In genomic region chr2:150667820-150668766, GRCm38 (mm10) we compare ENCODE assay signal across 8 mouse cellular contexts. TPM values are rescaled to one million over a fixed set of nuclear protein-coding genes. Genes with fewer than 3 reads are reported as not detected.
DNase-seq lines count a peak whose midpoint lies in the region; TF ChIP-seq lines count a peak whose summit lies in the region.

TSS of gene Acss1 (minus strand) at chr2:150668500.

- no peaks in the 10 kb centered on the region for H3K36me3 ChIP-seq in E14TG2a.4 (ENCODE audit: insufficient read depth, low read length)
- H3K36me3 ChIP-seq in hindbrain, embryonic 10.5 days: no peaks in the 10 kb centered on the region

- H3K9me3 ChIP-seq in E14TG2a.4 (ENCODE audit: low read length): no peaks in the 10 kb centered on the region
- no peaks in the 10 kb centered on the region for H3K9me3 ChIP-seq in hindbrain, embryonic 10.5 days

- no peak within 1 kb of the TSS for H3K27ac ChIP-seq in bone marrow macrophage, adult 2 months (ENCODE audit: insufficient read depth, low read depth, low read length)
- peak within 1 kb of the TSS; percentile 87 for H3K27ac ChIP-seq in hindbrain, embryonic 10.5 days

- no peak for TF ChIP-seq CTCF in E14TG2a.4 (conservative IDR thresholded peaks at IDR 0.05; ENCODE audit: low read length)
- TF ChIP-seq CTCF in bone marrow macrophage, adult 2 months (IDR thresholded peaks at IDR 0.05; ENCODE audit: low read depth, low read length): 0 out of 2 replicates have a peak, but pooled peaks have one; percentile 5

- peak within 1 kb of the TSS; percentile 85 for H3K4me3 ChIP-seq in E14TG2a.4 (replicated peaks; ENCODE audit: low read length)
- peak within 1 kb of the TSS; percentile 67 for H3K4me3 ChIP-seq in bone marrow macrophage, adult 2 months (ENCODE audit: insufficient read depth, low read length)
- H3K4me3 ChIP-seq in hindbrain, embryonic 10.5 days: peak within 1 kb of the TSS; percentile 60

- no peak for TF ChIP-seq POLR2A in bone marrow macrophage, adult 2 months (IDR thresholded peaks at IDR 0.05; ENCODE audit: borderline replicate concordance, low read depth, low read length)

- 3% methylated on average over 61 of the region's 61 CpGs for WGBS in hindbrain, embryonic 10.5 days

- H3K4me1 ChIP-seq in E14TG2a.4 (replicated peaks; ENCODE audit: low read depth, low read length): peaks cover 69% of the 10 kb centered on the region
- peaks cover 46% of the 10 kb centered on the region for H3K4me1 ChIP-seq in bone marrow macrophage, adult 2 months (ENCODE audit: control insufficient read depth, insufficient read depth, low read length)
- H3K4me1 ChIP-seq in hindbrain, embryonic 10.5 days (replicated peaks): peaks cover 37% of the 10 kb centered on the region

- DNase-seq in frontal cortex, adult 2 months (ENCODE audit: extremely low spot score in 1 of 2, low spot score in 1 of 2): peak in 1 of 2 experiments; percentile 68
- DNase-seq in hindbrain, embryonic 10.5 days (ENCODE audit: low spot score): peak; percentile 64
- peak in 1 of 2 experiments; percentile 45 for DNase-seq in layer of hippocampus, postnatal 14 days (ENCODE audit: low spot score in 2 of 2)
- peak; percentile 80 for DNase-seq in lung, postnatal 14 days
- peak; percentile 47 for DNase-seq in ovary, postnatal 14 days (ENCODE audit: low spot score)
- peak; percentile 91 for DNase-seq in thymus, postnatal 4 days

- peaks cover 32% of the 10 kb centered on the region for H3K27me3 ChIP-seq in E14TG2a.4 (ENCODE audit: insufficient read depth, low read length)
- peaks cover 60% of the 10 kb centered on the region for H3K27me3 ChIP-seq in hindbrain, embryonic 10.5 days (ENCODE audit: insufficient read depth, poor library complexity, severe bottlenecking)

RNA-seq across cellular contexts. Expression of gene Acss1, which starts in this region (rescaled TPM):
- polyA plus RNA-seq in bone marrow macrophage, adult 2 months (2012; ENCODE audit: insufficient read depth, insufficient read length, missing spikeins): 9.4 and 9.5 TPM in 2 replicates
- 25.3 and 25.9 TPM in 2 replicates for polyA plus RNA-seq in frontal cortex, adult 2 months (2012; rRNA removed)
- polyA plus RNA-seq in hindbrain, embryonic 10.5 days (2016; fragmentation: Nextera tagmentation; extraction: Ambion mirVana): 16.2 and 34.1 TPM in 2 replicates
- 10 to 100 TPM; 20.5 to 21.0 TPM for total RNA-seq in layer of hippocampus, postnatal 14 days (2021)
